Comparison of ENCODE assay signal across 17 mouse cellular contexts in the genomic region with DNA sequence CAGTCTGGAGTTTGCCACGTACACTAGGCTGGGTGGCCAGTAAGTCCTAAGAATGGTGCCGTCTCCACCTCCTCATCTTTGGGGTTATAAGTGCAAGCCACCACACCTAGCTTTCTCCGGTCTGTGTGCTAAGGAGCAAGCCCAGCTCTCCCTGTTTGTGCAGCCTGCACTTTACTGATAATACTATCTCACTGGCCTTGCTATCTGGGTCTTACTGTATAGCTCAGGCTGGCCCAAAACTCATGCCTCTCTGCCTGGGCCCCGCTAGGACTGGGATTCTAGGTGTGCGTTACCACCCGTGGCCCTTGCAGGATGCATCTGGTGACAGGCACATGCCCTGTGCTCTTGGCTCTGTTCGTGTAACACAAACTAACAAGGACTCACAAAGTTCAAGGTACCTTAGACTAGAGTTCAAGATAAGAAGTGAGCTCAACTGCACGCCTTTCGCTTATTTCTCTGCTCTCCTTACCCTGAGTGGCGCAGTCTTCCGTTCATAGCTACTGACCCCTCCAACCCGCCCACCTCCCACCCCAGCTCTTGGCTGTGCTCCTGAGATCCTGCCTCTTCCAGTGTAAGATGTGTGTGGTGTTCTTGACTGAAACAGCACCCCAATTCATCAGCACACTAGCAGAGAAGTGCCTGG.
DNase-seq lines count a peak whose midpoint lies in the region; ATAC-seq and TF ChIP-seq lines count a peak whose summit lies in the region.
"Had no signal": no experiment of that assay in that cellular context is flagged by ENCODE, and none has a peak within 500 bp of the region (broad histone marks: within the 10 kb centered on the region; RNA-seq: fewer than 3 reads in every experiment).

No protein-coding gene starts in this region.

- 74% methylated on average over 12 of the region's 12 CpGs for WGBS in heart, embryonic 10.5 days
- WGBS in lung, embryonic 14.5 days = 60% methylated on average over 12 of the region's 12 CpGs
- WGBS in embryonic facial prominence, embryonic 15.5 days = 79% methylated on average over 12 of the region's 12 CpGs
- WGBS in stomach, embryonic 14.5 days = 61% methylated on average over 12 of the region's 12 CpGs
- 76% methylated on average over 12 of the region's 12 CpGs for WGBS in kidney, embryonic 16.5 days

- no peaks in the 10 kb centered on the region for H3K36me3 ChIP-seq in heart, embryonic 10.5 days
- H3K36me3 ChIP-seq in lung, embryonic 14.5 days (ENCODE audit: insufficient read depth) = no peaks in the 10 kb centered on the region
- no peaks in the 10 kb centered on the region for H3K36me3 ChIP-seq in embryonic facial prominence, embryonic 15.5 days
- H3K36me3 ChIP-seq in stomach, embryonic 14.5 days (ENCODE audit: control insufficient read depth, insufficient read depth, low read length) = no peaks in the 10 kb centered on the region
- H3K36me3 ChIP-seq in kidney, embryonic 16.5 days (ENCODE audit: insufficient read depth, low read length) = no peaks in the 10 kb centered on the region
- H3K36me3 ChIP-seq: neural tube, embryonic 15.5 days had no signal

- H3K4me3 ChIP-seq in heart, embryonic 10.5 days = no peak overlapping the region
- no peak overlapping the region for H3K4me3 ChIP-seq in lung, embryonic 14.5 days (ENCODE audit: low read depth, low read length)
- H3K4me3 ChIP-seq in embryonic facial prominence, embryonic 15.5 days (replicated peaks) = no peak overlapping the region
- H3K4me3 ChIP-seq in stomach, embryonic 14.5 days (ENCODE audit: low read depth, low read length) = no peak overlapping the region
- no peak overlapping the region for H3K4me3 ChIP-seq in kidney, embryonic 16.5 days (ENCODE audit: low read length)
- H3K4me3 ChIP-seq: heart, adult 2 months; layer of hippocampus, adult 2 months; neural tube, embryonic 15.5 days had no signal

- no peaks in the 10 kb centered on the region for H3K4me1 ChIP-seq in heart, embryonic 10.5 days
- H3K4me1 ChIP-seq in lung, embryonic 14.5 days (ENCODE audit: insufficient read depth) = no peaks in the 10 kb centered on the region
- H3K4me1 ChIP-seq in embryonic facial prominence, embryonic 15.5 days = peaks cover 5% of the 10 kb centered on the region
- H3K4me1 ChIP-seq in stomach, embryonic 14.5 days (ENCODE audit: control insufficient read depth, insufficient read depth, low read length) = peaks cover 4% of the 10 kb centered on the region; the same call in 1 of the 2 replicates
- no peaks in the 10 kb centered on the region for H3K4me1 ChIP-seq in kidney, embryonic 16.5 days (ENCODE audit: insufficient read depth, low read length)
- H3K4me1 ChIP-seq: neural tube, embryonic 15.5 days had no signal

- 0 out of 2 replicates have a peak, but pooled peaks cover 5% of the 10 kb centered on the region for H3K27me3 ChIP-seq in heart, embryonic 10.5 days (ENCODE audit: insufficient read depth, poor library complexity, severe bottlenecking)
- H3K27me3 ChIP-seq in lung, embryonic 14.5 days (ENCODE audit: insufficient read depth, low read length) = no peaks in the 10 kb centered on the region
- H3K27me3 ChIP-seq in embryonic facial prominence, embryonic 15.5 days = no peaks in the 10 kb centered on the region
- no peaks in the 10 kb centered on the region for H3K27me3 ChIP-seq in stomach, embryonic 14.5 days (ENCODE audit: control insufficient read depth, insufficient read depth, low read length)
- peaks cover 4% of the 10 kb centered on the region; the same call in 1 of the 2 replicates for H3K27me3 ChIP-seq in kidney, embryonic 16.5 days (ENCODE audit: insufficient read depth, low read length)
- H3K27me3 ChIP-seq: neural tube, embryonic 15.5 days had no signal

- no peak for TF ChIP-seq CTCF in lung, embryonic 14.5 days (IDR thresholded peaks at IDR 0.05; ENCODE audit: low read depth)

- H3K27ac ChIP-seq in heart, embryonic 10.5 days = no peak overlapping the region
- no peak overlapping the region for H3K27ac ChIP-seq in lung, embryonic 14.5 days (ENCODE audit: low read depth)
- peak overlapping the region; percentile 63 for H3K27ac ChIP-seq in embryonic facial prominence, embryonic 15.5 days (replicated peaks)
- H3K27ac ChIP-seq in stomach, embryonic 14.5 days (ENCODE audit: low read length) = no peak overlapping the region
- no peak overlapping the region for H3K27ac ChIP-seq in kidney, embryonic 16.5 days (ENCODE audit: low read length)
- H3K27ac ChIP-seq: heart, adult 2 months; hindbrain, postnatal 0 days; kidney, postnatal 0 days; layer of hippocampus, adult 2 months; neural tube, embryonic 15.5 days had no signal

- H3K4me2 ChIP-seq in lung, embryonic 14.5 days = no peak overlapping the region
- H3K4me2 ChIP-seq in embryonic facial prominence, embryonic 15.5 days (replicated peaks) = no peak overlapping the region
- no peak overlapping the region for H3K4me2 ChIP-seq in stomach, embryonic 14.5 days (replicated peaks; ENCODE audit: low read depth, low read length)
- no peak overlapping the region for H3K4me2 ChIP-seq in kidney, embryonic 16.5 days (replicated peaks; ENCODE audit: low read depth, low read length)
- H3K4me2 ChIP-seq: neural tube, embryonic 15.5 days had no signal

- H3K9ac ChIP-seq in lung, embryonic 14.5 days = no peak overlapping the region
- no peak overlapping the region for H3K9ac ChIP-seq in embryonic facial prominence, embryonic 15.5 days
- H3K9ac ChIP-seq in stomach, embryonic 14.5 days (replicated peaks; ENCODE audit: low read depth, low read length) = no peak overlapping the region
- H3K9ac ChIP-seq in kidney, embryonic 16.5 days (replicated peaks; ENCODE audit: low read length) = no peak overlapping the region
- H3K9ac ChIP-seq: neural tube, embryonic 15.5 days had no signal

- H3K9me3 ChIP-seq in heart, embryonic 10.5 days = no peaks in the 10 kb centered on the region
- no peaks in the 10 kb centered on the region for H3K9me3 ChIP-seq in lung, embryonic 14.5 days (ENCODE audit: low read depth, low read length)
- no peaks in the 10 kb centered on the region for H3K9me3 ChIP-seq in embryonic facial prominence, embryonic 15.5 days (replicated peaks)
- H3K9me3 ChIP-seq in stomach, embryonic 14.5 days (ENCODE audit: control insufficient read depth, low read depth, low read length) = no peaks in the 10 kb centered on the region
- H3K9me3 ChIP-seq in kidney, embryonic 16.5 days (ENCODE audit: low read length) = no peaks in the 10 kb centered on the region
- H3K9me3 ChIP-seq: neural tube, embryonic 15.5 days had no signal

- DNase-seq in heart, embryonic 10.5 days (ENCODE audit: low spot score) = peak; percentile 81
- no peak for DNase-seq in heart, adult 8-10 months (ENCODE audit: low spot score)
- peak; percentile 16 for DNase-seq in lung, embryonic 14.5 days
- DNase-seq in lung, postnatal 14 days = no peak
- DNase-seq in frontal cortex, postnatal 25 days (ENCODE audit: low spot score in 2 of 2) = no peak
- DNase-seq: adrenal gland, adult 8-10 months; cerebellum, adult 11-12 months; cerebellum, postnatal 25 days; heart, adult 2 months; heart, postnatal 36 days had no signal

- ATAC-seq in lung, embryonic 14.5 days (ENCODE audit: insufficient read depth) = peak; percentile 35; the same call in 1 of the 2 replicates
- no peak for ATAC-seq in embryonic facial prominence, embryonic 15.5 days (ENCODE audit: insufficient number of reproducible peaks, low FRiP score, low TSS enrichment, low read depth)
- ATAC-seq in stomach, embryonic 14.5 days (ENCODE audit: insufficient number of reproducible peaks, insufficient read depth, low FRiP score, low read depth) = peak; percentile 18; the same call in 1 of the 2 replicates
- no peak for ATAC-seq in kidney, embryonic 16.5 days (ENCODE audit: low FRiP score, low TSS enrichment)
- ATAC-seq: hindbrain, postnatal 0 days had no signal

Comparison
In these comparisons a context has a peak if more than half of its experiments do, and no peak if none do; other contexts are left out.
1. DNase-seq: peak in heart, embryonic 10.5 days (single experiment) and lung, embryonic 14.5 days (single experiment); none in heart, adult 8-10 months (single experiment), lung, postnatal 14 days (single experiment) and frontal cortex, postnatal 25 days (0 of 2).
2. ATAC-seq: peak in lung, embryonic 14.5 days (single experiment) and stomach, embryonic 14.5 days (single experiment); none in embryonic facial prominence, embryonic 15.5 days (single experiment) and kidney, embryonic 16.5 days (single experiment).